Mouse (Mus musculus) layer of hippocampus, adult 9-11 months (tissue): ENCODE results near the gene Sdsl.

ENCODE experiments used
- DNase-seq: peaks from one replicate; pipeline ENCODE4 v3.0.0; 2022

Sdsl gene

GRCm38 (mm10) chr5:120447305-120447704 is 25.3 kb downstream of the Sdsl start:
- DNase-seq: no peak

DNA sequence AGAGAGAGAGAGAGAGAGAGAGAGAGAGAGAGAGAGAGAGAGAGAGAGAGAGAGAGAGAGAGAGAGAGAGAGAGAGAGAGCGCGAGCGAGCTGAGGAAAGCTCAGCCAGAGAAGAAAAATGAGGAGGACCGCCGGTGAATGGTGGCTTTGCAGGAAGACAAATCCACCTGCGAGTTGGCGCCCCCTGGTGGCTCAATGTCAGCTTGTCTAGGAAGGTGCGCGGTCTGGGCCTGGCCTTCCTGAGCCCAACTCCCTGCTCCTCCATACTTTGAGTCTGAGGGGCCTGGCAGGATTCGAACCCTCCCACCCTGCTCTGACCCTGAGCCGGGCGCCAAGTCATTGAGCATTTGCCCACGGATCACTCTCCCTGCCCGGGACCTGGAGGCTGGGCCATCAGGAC is 31.9 kb downstream of the Sdsl start:
- peak; percentile 73 for DNase-seq

GRCm38 (mm10) chr5:120439887-120440670 is 32.5 kb downstream of the Sdsl start:
- DNase-seq: no peak

DNA sequence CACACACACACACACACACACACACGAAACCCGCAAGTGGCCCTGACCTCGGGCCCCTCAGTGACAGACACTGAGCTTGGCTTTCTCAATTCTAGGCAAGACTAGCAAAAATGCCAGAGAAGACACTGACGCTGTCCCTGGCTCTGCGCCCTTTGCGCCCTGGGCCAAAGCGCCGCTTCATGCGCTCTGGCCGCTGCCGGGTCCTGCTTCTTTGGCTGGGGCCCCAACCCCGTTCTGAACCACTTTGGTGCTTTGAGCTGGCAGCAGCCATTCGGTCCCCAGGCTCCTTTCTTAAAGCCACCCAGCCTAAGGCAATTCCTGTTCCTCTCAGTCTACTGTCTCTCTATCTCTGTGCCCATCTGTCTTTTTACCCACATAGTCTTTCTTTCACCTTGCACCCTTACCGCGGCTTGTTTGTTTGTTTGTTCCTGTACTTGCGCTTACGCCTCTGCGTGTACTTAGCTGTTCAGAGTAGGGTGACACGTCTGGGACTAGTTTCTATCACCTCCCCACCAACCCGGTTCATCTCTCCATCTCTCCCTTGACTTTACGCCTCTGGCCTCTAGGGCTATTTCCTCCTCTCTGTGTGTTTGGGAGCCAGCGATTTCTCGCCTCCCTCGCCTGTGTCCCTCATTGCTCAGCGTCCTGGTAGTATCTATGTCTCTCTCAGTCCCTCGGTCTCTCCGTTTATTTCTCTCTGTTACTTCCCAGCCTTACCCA is 33.5 kb downstream of the Sdsl start:
- no peak for DNase-seq

- DNase-seq: no peak
These were observed 34.1 kb downstream of the Sdsl start for GRCm38 (mm10) chr5:120438469-120438868.

DNA sequence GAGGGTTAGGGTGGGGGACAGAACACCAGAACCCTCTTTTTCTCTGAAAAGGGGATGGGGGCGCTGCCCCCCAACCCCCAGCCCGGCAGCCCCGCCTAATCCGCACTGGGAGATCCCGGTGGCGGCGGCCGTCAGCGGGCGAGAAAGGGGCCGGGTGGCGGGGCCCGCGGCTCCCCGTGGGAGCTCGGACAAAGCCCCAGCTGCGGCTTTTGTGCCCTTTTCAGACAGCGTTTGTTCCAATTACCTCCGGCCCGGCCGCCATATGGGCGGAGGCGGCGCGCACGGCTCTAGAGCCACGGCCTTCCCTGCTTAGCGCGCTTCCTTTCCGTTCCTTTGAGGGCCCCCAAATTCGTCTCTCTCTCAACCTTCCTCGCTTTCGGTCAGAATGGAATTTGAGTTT is 34.6 kb downstream of the Sdsl start:
- DNase-seq: no peak

GRCm38 (mm10) chr5:120437539-120437938 is 35.1 kb downstream of the Sdsl start:
- DNase-seq: no peak

- no peak for DNase-seq
These were observed 35.6 kb downstream of the Sdsl start for GRCm38 (mm10) chr5:120436885-120437495.

DNA sequence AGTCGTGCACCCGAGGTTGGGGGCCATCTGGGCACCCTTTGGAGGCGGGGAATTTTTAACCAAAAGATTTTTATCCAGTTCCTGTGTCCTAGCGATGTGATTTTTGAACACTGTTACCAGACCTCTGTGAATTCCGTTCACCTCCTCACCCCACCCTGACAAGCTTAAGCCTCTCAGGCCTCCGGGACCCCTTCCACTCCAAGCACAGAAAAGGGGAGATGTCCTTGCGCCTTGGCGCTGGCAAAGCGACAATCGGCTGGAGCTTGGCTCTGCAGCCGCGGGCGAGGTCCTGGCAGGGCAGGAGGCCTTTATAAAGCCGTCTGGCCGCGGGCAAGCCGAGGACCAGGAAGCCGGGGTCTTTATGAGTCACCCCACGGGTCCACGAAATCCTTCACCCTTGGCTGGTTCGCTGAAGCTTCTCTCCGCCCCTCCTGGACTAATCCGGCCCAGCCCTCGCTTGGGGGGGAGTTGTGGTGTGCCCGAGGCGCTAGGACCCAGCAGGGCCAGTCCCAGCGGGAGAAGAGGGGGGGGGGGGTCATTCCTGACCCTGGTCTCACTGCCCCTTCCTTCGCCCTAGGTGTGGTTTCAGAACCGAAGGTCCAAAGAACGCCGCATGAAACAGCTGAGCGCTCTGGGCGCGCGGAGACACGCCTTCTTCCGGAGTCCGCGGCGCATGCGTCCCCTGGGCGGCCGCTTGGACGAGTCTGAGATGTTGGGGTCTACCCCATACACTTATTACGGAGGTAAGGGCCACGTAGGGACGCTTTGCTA is 36.7 kb downstream of the Sdsl start:
- DNase-seq: no peak

DNA sequence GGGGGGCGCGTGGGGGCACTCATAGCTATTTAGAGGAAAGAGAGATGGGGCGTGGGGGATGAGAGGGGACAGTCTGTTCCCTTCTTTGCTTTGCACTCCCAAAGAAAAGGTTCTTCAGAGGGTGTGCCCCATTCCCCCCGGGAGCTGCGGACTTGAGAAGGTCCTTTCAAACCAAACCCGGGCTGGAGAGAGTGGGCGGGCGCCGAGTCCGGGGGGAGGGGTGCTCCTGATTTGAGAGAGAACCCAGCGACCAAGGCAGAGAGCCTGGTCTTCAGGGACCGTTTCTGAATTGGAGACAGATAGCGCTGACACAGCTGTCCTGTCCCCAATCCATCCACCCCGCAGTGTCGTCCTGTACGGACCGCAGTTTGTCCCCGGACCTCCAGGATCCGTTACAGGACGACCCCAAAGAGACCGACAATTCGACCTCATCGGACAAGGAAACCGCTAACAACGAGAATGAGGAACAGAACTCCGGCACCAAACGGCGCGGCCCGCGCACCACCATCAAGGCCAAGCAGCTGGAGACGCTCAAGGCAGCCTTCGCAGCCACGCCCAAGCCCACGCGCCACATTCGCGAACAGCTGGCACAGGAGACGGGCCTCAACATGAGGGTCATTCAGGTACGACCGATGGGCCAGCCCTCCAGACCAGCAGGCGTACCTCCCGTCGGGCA is 37.5 kb downstream of the Sdsl start:
- DNase-seq: no peak

DNA sequence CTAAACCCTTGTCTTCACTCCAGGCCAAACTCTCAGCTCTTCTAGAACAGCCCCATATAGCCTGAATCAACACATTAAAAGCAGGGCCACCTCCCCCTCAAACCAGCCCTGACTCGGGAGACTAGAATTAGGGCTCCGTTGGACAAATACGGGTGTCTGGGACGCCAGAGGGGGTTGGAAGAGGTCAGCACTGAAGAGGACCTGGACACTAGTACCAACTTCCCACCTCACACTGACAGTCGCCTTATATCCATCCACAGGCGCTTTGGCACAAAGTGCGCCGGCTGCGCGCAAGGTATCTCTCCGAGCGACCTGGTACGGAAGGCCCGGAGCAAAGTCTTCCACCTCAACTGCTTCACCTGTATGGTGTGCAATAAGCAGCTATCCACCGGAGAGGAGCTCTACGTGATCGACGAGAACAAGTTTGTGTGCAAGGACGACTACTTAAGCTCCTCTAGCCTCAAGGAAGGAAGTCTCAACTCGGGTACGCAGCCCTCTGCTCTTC is 38.3 kb downstream of the Sdsl start:
- DNase-seq: no peak

GRCm38 (mm10) chr5:120433135-120433760 is 39.4 kb downstream of the Sdsl start:
- no peak for DNase-seq

DNA sequence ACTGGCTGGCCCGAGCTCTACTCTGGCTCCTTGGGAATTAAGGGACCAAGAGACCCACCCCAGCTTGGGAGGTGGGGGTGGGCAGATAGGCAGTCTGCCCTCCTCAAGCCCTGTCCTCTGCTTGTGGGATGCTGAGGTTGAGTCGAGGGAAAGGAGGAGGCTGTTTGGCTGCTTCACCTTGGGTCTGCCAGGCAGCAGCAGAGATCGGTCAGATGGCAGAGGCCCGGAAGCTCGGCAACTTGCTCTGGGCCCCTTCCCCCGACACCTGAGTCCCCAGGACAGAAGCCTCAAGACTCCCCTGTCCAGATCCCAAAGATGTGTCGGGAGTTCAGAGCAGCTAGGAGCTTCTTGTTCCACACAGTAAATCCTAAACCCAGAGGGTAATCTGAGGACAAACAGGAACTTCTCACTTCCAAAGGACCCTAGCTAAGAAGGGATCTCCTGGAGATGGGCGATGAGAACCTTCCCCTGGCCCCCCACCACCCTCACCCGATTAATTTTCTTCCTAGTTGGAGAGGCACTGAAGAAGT is 40.1 kb downstream of the Sdsl start:
- DNase-seq: no peak

DNA sequence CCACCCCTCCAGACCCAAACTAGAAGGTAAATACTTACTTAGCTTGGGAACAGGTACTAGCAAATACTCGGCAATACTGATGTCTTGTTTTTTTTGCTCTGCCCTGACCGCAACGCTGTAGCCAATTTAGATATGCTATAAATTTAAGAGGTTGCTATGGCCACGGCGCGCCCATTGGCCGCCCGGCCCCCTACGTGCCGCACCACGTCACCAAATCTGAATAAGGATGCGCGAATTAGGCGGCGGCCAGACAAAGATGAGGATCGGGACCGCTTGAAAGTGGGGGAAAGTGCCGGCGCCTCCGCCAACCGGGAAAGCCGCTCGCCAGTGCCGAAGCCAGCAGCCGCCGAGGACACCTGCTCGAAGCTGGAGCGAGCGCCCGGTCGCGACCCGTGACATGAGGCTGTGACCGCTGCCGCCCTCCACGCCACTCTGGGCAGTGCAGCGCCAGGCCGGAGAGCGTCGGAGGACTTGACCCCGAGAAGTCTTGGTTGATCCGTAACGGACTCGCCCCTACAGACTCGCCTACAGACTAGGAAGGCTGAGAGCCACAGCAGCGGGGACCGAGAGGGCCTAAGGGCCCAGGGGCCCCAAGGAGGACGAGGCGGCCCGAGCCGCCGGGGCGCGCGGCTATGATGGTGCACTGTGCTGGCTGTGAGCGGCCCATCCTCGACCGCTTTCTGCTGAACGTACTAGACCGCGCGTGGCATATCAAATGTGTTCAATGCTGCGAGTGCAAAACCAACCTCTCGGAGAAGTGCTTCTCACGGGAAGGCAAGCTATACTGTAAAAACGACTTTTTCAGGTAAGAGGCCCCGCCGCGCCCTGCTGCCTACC is 40.7 kb downstream of the Sdsl start, which contains the start of gene Lhx5:
Lhx5 (plus strand) TSS at position 51 of the 837 bp plus-strand sequence.
- no peak for DNase-seq

GRCm38 (mm10) chr5:120431001-120431583 is 41.5 kb downstream of the Sdsl start:
- no peak for DNase-seq

GRCm38 (mm10) chr5:120429692-120430091 is 42.9 kb downstream of the Sdsl start:
- DNase-seq: no peak

GRCm38 (mm10) chr5:120428990-120429389 is 43.6 kb downstream of the Sdsl start:
- no peak for DNase-seq

GRCm38 (mm10) chr5:120428189-120428838 is 44.3 kb downstream of the Sdsl start:
- no peak for DNase-seq

DNA sequence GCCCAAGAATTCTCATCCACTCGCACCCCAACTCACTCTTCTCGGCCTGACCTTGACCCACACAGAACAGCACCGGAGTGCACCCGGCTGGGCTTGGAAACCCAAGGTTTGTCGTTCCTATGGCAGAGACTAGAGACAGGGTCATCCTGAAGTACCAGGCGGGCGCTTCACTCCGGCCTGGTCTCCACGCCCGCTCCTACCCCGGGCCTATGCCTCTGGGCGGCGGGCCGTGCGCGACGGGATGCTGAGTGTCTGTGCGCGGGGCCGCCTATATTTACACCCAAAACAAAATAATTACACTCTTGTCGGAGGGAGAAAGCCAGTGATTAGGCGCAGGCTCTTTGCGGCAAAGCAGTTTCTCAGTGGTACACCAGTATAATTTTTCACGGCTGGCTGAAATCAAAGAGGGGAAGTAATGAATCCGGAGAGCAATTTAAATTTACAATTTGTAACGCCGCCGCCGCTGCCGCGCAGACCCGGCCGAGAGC is 45.1 kb downstream of the Sdsl start:
- DNase-seq: no peak
